Mouse (Mus musculus) MEL (cell line): Measurements from ENCODE around the gene Pdcd11. TPM values are rescaled to one million over a fixed set of nuclear protein-coding genes. Genes with fewer than 3 reads are reported as not detected.

Experiments
- DNase-seq: peaks from one replicate; pipeline ENCODE4 v3.0.0; 2011; ENCODE audit warnings: low read depth, low spot score
- H3K27ac ChIP-seq: 2 replicates; pipeline ENCODE4 v1.5.1; 2012; ENCODE audit warnings: low read depth, mild to moderate bottlenecking, control low read depth, low read length, moderate library complexity; ENCODE audit not compliant: control insufficient read depth
- H3K27me3 ChIP-seq, 2 experiments: fragments of 150-350 bp in 1 of 2; sonication (generic) in 1 of 2; 2 replicates each; pipeline ENCODE4 v1.6.1; 2012; ENCODE audit warnings: low read length in 2 of 2, mild to moderate bottlenecking in 2 of 2, improper control_type of control experiment in 1 of 2, moderate library complexity in 1 of 2; ENCODE audit not compliant: insufficient read depth in 2 of 2, control insufficient read depth in 1 of 2
- H3K36me3 ChIP-seq, 2 experiments: 2 replicates each; pipeline ENCODE4 v1.6.1; 2012 to 2014; ENCODE audit warnings: low read length in 2 of 2, improper control_type of control experiment in 1 of 2, inconsistent platforms in 1 of 2, mild to moderate bottlenecking in 1 of 2; ENCODE audit not compliant: insufficient read depth in 2 of 2, control insufficient read depth in 1 of 2
- H3K4me1 ChIP-seq, 2 experiments: fragments of 150-350 bp in 1 of 2; sonication (generic) in 1 of 2; 2 replicates each; pipeline ENCODE4 v1.6.1; 2012; ENCODE audit warnings: low read length in 2 of 2, improper control_type of control experiment in 1 of 2, mild to moderate bottlenecking in 1 of 2; ENCODE audit not compliant: insufficient read depth in 2 of 2, control insufficient read depth in 1 of 2
- H3K4me3 ChIP-seq, 2 experiments: fragments of 150-350 bp in 1 of 2; sonication (generic) in 1 of 2; 2 replicates each; pipeline ENCODE4 v1.5.1; 2012; ENCODE audit warnings: low read depth in 2 of 2, low read length in 2 of 2, mild to moderate bottlenecking in 2 of 2, moderate library complexity in 2 of 2, control low read depth in 1 of 2, improper control_type of control experiment in 1 of 2; ENCODE audit not compliant: control insufficient read depth in 1 of 2, insufficient read depth in 1 of 2
- H3K79me2 ChIP-seq: 2 replicates; pipeline ENCODE4 v1.6.1; 2012; ENCODE audit warnings: mild to moderate bottlenecking, low read length, moderate library complexity; ENCODE audit not compliant: control insufficient read depth, poor library complexity, insufficient read depth
- H3K9ac ChIP-seq: 2 replicates; pipeline ENCODE4 v1.6.1; 2012; ENCODE audit warnings: low read depth, mild to moderate bottlenecking, control low read depth, low read length, moderate library complexity; ENCODE audit not compliant: control insufficient read depth, poor library complexity, severe bottlenecking
- H3K9me3 ChIP-seq: fragments of 150-350 bp; sonication (generic); replicated peaks from 2 replicates; pipeline ENCODE4 v1.6.1; 2012; ENCODE audit warnings: mild to moderate bottlenecking, low read length, improper control_type of control experiment, moderate library complexity; ENCODE audit not compliant: insufficient read depth
- BHLHE40 ChIP-seq: IDR thresholded peaks from 2 replicates; pipeline ENCODE4 v1.6.1; 2012; ENCODE audit warnings: low read depth, mild to moderate bottlenecking, inconsistent platforms, low read length, improper control_type of control experiment, borderline replicate concordance
- CHD1 ChIP-seq: IDR thresholded peaks from 2 replicates; pipeline ENCODE4 v1.6.1; 2012; ENCODE audit warnings: low read depth, mild to moderate bottlenecking, inconsistent platforms, low read length, improper control_type of control experiment
- CHD2 ChIP-seq: IDR thresholded peaks from 2 replicates; pipeline ENCODE4 v1.6.1; 2011; ENCODE audit warnings: low read length, improper control_type of control experiment
- E2F4 ChIP-seq: IDR thresholded peaks from 2 replicates; pipeline ENCODE4 v1.6.1; 2011; ENCODE audit warnings: low read depth, low read length, improper control_type of control experiment, borderline replicate concordance
- EP300 ChIP-seq, 2 experiments: IDR thresholded peaks; 2 replicates each; pipeline ENCODE4 v1.6.1; 2011; ENCODE audit warnings: improper control_type of control experiment in 2 of 2, low read length in 2 of 2, low read depth in 1 of 2, mild to moderate bottlenecking in 1 of 2
- ETS1 ChIP-seq: IDR thresholded peaks from 2 replicates; pipeline ENCODE4 v1.6.1; 2012; ENCODE audit warnings: low read depth, mild to moderate bottlenecking, inconsistent platforms, low read length, improper control_type of control experiment, moderate library complexity
- GABPA ChIP-seq: IDR thresholded peaks from 2 replicates; pipeline ENCODE4 v1.6.1; 2012; ENCODE audit warnings: low read depth, mild to moderate bottlenecking, inconsistent platforms, low read length, improper control_type of control experiment, moderate library complexity
- GATA1 ChIP-seq: IDR thresholded peaks from 2 replicates; pipeline ENCODE4 v1.6.1; 2011; ENCODE audit warnings: low read depth, low read length, improper control_type of control experiment
- HCFC1 ChIP-seq: IDR thresholded peaks from 2 replicates; pipeline ENCODE4 v1.6.1; 2012; ENCODE audit warnings: low read depth, mild to moderate bottlenecking, inconsistent platforms, low read length, improper control_type of control experiment, moderate library complexity
- JUND ChIP-seq: IDR thresholded peaks from 2 replicates; pipeline ENCODE4 v1.6.1; 2011; ENCODE audit warnings: low read depth, mild to moderate bottlenecking, improper control_type of control experiment, low read length
- KAT2A ChIP-seq: conservative IDR thresholded peaks from 2 replicates; pipeline ENCODE4 v1.6.1; 2012; ENCODE audit warnings: low read depth, low read length, improper control_type of control experiment, inconsistent platforms
- MAFK ChIP-seq: IDR thresholded peaks from 2 replicates; pipeline ENCODE4 v1.6.1; 2011; ENCODE audit warnings: low read depth, mild to moderate bottlenecking, low read length, improper control_type of control experiment, borderline replicate concordance
- MAX ChIP-seq: IDR thresholded peaks from 2 replicates; pipeline ENCODE4 v1.6.1; 2011; ENCODE audit warnings: low read length, improper control_type of control experiment
- MAZ ChIP-seq: IDR thresholded peaks from 2 replicates; pipeline ENCODE4 v1.6.1; 2012; ENCODE audit warnings: low read depth, mild to moderate bottlenecking, inconsistent platforms, low read length, improper control_type of control experiment
- MEF2A ChIP-seq: IDR thresholded peaks from 2 replicates; pipeline ENCODE4 v1.6.1; 2014; ENCODE audit warnings: low read depth, mild to moderate bottlenecking, inconsistent platforms, low read length, improper control_type of control experiment; ENCODE audit not compliant: poor library complexity, insufficient replicate concordance, severe bottlenecking; ENCODE audit errors: extremely low read depth
- MXI1 ChIP-seq: IDR thresholded peaks from 2 replicates; pipeline ENCODE4 v1.6.1; 2011; ENCODE audit warnings: mild to moderate bottlenecking, low read depth, low read length, improper control_type of control experiment
- MYB ChIP-seq: IDR thresholded peaks from 2 replicates; pipeline ENCODE4 v1.6.1; 2011; ENCODE audit warnings: mild to moderate bottlenecking, low read depth, low read length, improper control_type of control experiment
- MYC ChIP-seq: IDR thresholded peaks from 2 replicates; pipeline ENCODE4 v1.6.1; 2011; ENCODE audit warnings: low read depth, mild to moderate bottlenecking, low read length, improper control_type of control experiment, moderate library complexity
- NELFE ChIP-seq: IDR thresholded peaks from 2 replicates; pipeline ENCODE4 v1.6.1; 2011; ENCODE audit warnings: low read depth, low read length, improper control_type of control experiment
- NRF1 ChIP-seq: IDR thresholded peaks from 2 replicates; pipeline ENCODE4 v1.6.1; 2014; ENCODE audit warnings: low read depth, mild to moderate bottlenecking, inconsistent platforms, low read length, improper control_type of control experiment, moderate library complexity; ENCODE audit not compliant: poor library complexity, insufficient read depth, severe bottlenecking
- POLR2A ChIP-seq, 2 experiments: IDR thresholded peaks; 2 replicates each; pipeline ENCODE4 v1.6.1; 2011 to 2012; ENCODE audit warnings: low read length in 2 of 2, mild to moderate bottlenecking in 2 of 2, control low read depth in 1 of 2, improper control_type of control experiment in 1 of 2, low read depth in 1 of 2, moderate library complexity in 1 of 2; ENCODE audit not compliant: control insufficient read depth in 1 of 2, insufficient read depth in 1 of 2, poor library complexity in 1 of 2
- POLR2AphosphoS5 ChIP-seq: IDR thresholded peaks from 2 replicates; pipeline ENCODE4 v1.6.1; 2012; ENCODE audit warnings: low read depth, borderline replicate concordance, mild to moderate bottlenecking, inconsistent platforms, low read length, moderate library complexity, mixed read lengths
- RAD21 ChIP-seq: IDR thresholded peaks from 2 replicates; pipeline ENCODE4 v1.6.1; 2011; ENCODE audit warnings: mild to moderate bottlenecking, low read depth, low read length, improper control_type of control experiment
- RCOR1 ChIP-seq: IDR thresholded peaks from 2 replicates; pipeline ENCODE4 v1.6.1; 2012; ENCODE audit warnings: low read depth, mild to moderate bottlenecking, inconsistent platforms, low read length, improper control_type of control experiment
- SIN3A ChIP-seq: IDR thresholded peaks from 2 replicates; pipeline ENCODE4 v1.6.1; 2012; ENCODE audit warnings: low read length, improper control_type of control experiment, inconsistent platforms
- SMC3 ChIP-seq: IDR thresholded peaks from 2 replicates; pipeline ENCODE4 v1.6.1; 2011; ENCODE audit warnings: low read depth, low read length, improper control_type of control experiment
- TBP ChIP-seq: IDR thresholded peaks from 2 replicates; pipeline ENCODE4 v1.8.0; 2011; ENCODE audit warnings: low read depth, low read length, improper control_type of control experiment
- TCF12 ChIP-seq: IDR thresholded peaks from 2 replicates; pipeline ENCODE4 v1.6.1; 2014; ENCODE audit warnings: low read depth, mild to moderate bottlenecking, inconsistent platforms, low read length, improper control_type of control experiment, moderate library complexity
- UBTF ChIP-seq: IDR thresholded peaks from 2 replicates; pipeline ENCODE4 v1.6.1; 2012; ENCODE audit warnings: low read depth, mild to moderate bottlenecking, inconsistent platforms, low read length, improper control_type of control experiment, moderate library complexity, borderline replicate concordance; ENCODE audit not compliant: insufficient read depth
- USF1 ChIP-seq: IDR thresholded peaks from 2 replicates; pipeline ENCODE4 v1.6.1; 2014; ENCODE audit warnings: low read depth, mild to moderate bottlenecking, inconsistent platforms, low read length, improper control_type of control experiment, moderate library complexity
- USF2 ChIP-seq, 2 experiments: IDR thresholded peaks; 2 replicates each; pipeline ENCODE4 v1.6.1; 2011 to 2012; ENCODE audit warnings: improper control_type of control experiment in 2 of 2, low read length in 2 of 2, borderline replicate concordance in 1 of 2, inconsistent platforms in 1 of 2, low read depth in 1 of 2, mild to moderate bottlenecking in 1 of 2; ENCODE audit not compliant: insufficient read depth in 1 of 2
- ZC3H11A ChIP-seq: IDR thresholded peaks from 2 replicates; pipeline ENCODE4 v1.6.1; 2012; ENCODE audit warnings: low read depth, mild to moderate bottlenecking, inconsistent platforms, low read length, improper control_type of control experiment
- ZKSCAN1 ChIP-seq: IDR thresholded peaks from 2 replicates; pipeline ENCODE4 v1.6.1; 2012; ENCODE audit warnings: low read depth, mild to moderate bottlenecking, inconsistent platforms, low read length, improper control_type of control experiment, moderate library complexity
- ZMIZ1 ChIP-seq: IDR thresholded peaks from 2 replicates; pipeline ENCODE4 v1.6.1; 2012; ENCODE audit warnings: low read depth, mild to moderate bottlenecking, inconsistent platforms, low read length, improper control_type of control experiment, moderate library complexity
- ZNF384 ChIP-seq: IDR thresholded peaks from 2 replicates; pipeline ENCODE4 v1.6.1; 2012; ENCODE audit warnings: low read depth, mild to moderate bottlenecking, inconsistent platforms, low read length, improper control_type of control experiment
- polyA plus RNA-seq, 2 experiments: library from polyadenylated mRNA; stranded (reverse) in 1 of 2; unstranded in 1 of 2; fragments of >175 nt in 1 of 2; fragments of >200 nt in 1 of 2; gene quantifications; 2 replicates each; pipeline versions ENCODE4 v1.2.1 to v1.2.4; 2012; ENCODE audit warnings: low replicate concordance in 2 of 2, low read depth in 1 of 2; ENCODE audit not compliant: insufficient read length in 2 of 2, insufficient read depth in 1 of 2, missing spikeins in 1 of 2
- total RNA-seq: library from RNA; depleted of rRNA; stranded (reverse); fragments of 300-350 nt; gene quantifications from 2 replicates; pipeline ENCODE4 v1.2.3, GENCODE M21; 2012

Pdcd11 gene
- total and polyA plus RNA-seq, 3 experiments: 79.6 to 107 (median 81.8) TPM

- peak; percentile 97 for DNase-seq
- Histone ChIP-seq H3K4me1 (no peaks in the 10 kb centered on the region; a peak in 1 of 4 replicates), H3K79me2 (no peaks in the 10 kb centered on the region; the same call in 1 of the 2 replicates), H3K4me3 (peak overlapping the region; percentile 59 to 73), H3K27ac (peak overlapping the region; percentile 46), H3K9ac (peak overlapping the region; percentile 66), H3K27me3 (no peaks in the 10 kb centered on the region), H3K36me3 (peaks cover 0 to 3% of the 10 kb centered on the region in 2 experiments; a peak in 2 of 4 replicates), H3K9me3 (no peaks in the 10 kb centered on the region)
- TF ChIP-seq KAT2A (no peak), MXI1 (peak; percentile 78), POLR2A (IDR thresholded peaks at IDR 0.05; ENCODE audit: control insufficient read depth in 1 of 2, insufficient read depth in 1 of 2, low read depth in 1 of 2, low read length in 2 of 2, poor library complexity in 1 of 2) (0 out of 4 replicates have a peak, but pooled peaks of 1 of the 2 experiments have one; percentile 16), HCFC1 (peak; percentile 62), POLR2AphosphoS5 (no peak), RAD21 (peak; percentile 84), MAFK (no peak), NRF1 (no peak), RCOR1 (0 out of 2 replicates have a peak, but pooled peaks have one; percentile 44), SMC3 (peak; percentile 88), USF2 (IDR thresholded peaks at IDR 0.05; ENCODE audit: borderline replicate concordance in 1 of 2, insufficient read depth in 1 of 2, low read depth in 1 of 2, low read length in 2 of 2) (no peak), TBP (peak; percentile 33; the same call in 1 of the 2 replicates), MEF2A (no peak), ZKSCAN1 (no peak), ZMIZ1 (no peak), GABPA (0 out of 2 replicates have a peak, but pooled peaks have one; percentile 23), ETS1 (no peak; the same call in 1 of the 2 replicates), MYC (peak; percentile 64; the same call in 1 of the 2 replicates), MYB (no peak), EP300 (IDR thresholded peaks at IDR 0.05; ENCODE audit: low read depth in 1 of 2, low read length in 2 of 2) (no peak), E2F4 (no peak), CHD1 (0 out of 2 replicates have a peak, but pooled peaks have one; percentile 26), USF1 (no peak), GATA1 (no peak), ZC3H11A (peak; percentile 70), NELFE (no peak), CHD2 (no peak), SIN3A (peak; percentile 86), ZNF384 (peak; percentile 48; the same call in 1 of the 2 replicates), JUND (no peak), UBTF (no peak), TCF12 (peak; percentile 42; the same call in 1 of the 2 replicates), BHLHE40 (peak; percentile 52; the same call in 1 of the 2 replicates), MAX (0 out of 2 replicates have a peak, but pooled peaks have one; percentile 56), MAZ (peak; percentile 54; the same call in 1 of the 2 replicates)
These were observed 78.3 kb downstream of the Pdcd11 start for GRCm38 (mm10) chr19:47168793-47169412.
